Mouse (Mus musculus) megakaryocyte, embryonic 14.5 days (primary cell): ENCODE results near the gene Krt14. TPM values are rescaled to one million over a fixed set of nuclear protein-coding genes. Genes with fewer than 3 reads are reported as not detected.

Experiments
- H3K27me3 ChIP-seq: replicated peaks from 2 replicates; pipeline ENCODE3; 2012; ENCODE audit warnings: inconsistent platforms
- H3K36me3 ChIP-seq: replicated peaks from 2 replicates; pipeline ENCODE3; 2012; ENCODE audit warnings: low read length, inconsistent platforms, mixed read lengths
- H3K4me1 ChIP-seq: 2 replicates; pipeline ENCODE4 v1.6.1; 2012; ENCODE audit warnings: inconsistent platforms
- H3K4me3 ChIP-seq: replicated peaks from 2 replicates; pipeline ENCODE3; 2012; ENCODE audit warnings: moderate library complexity, mild to moderate bottlenecking, inconsistent platforms
- H3K9me3 ChIP-seq: 2 replicates; pipeline ENCODE4 v1.6.1; 2012; ENCODE audit warnings: inconsistent platforms
- FLI1 ChIP-seq: IDR thresholded peaks from 2 replicates; pipeline ENCODE4 v1.6.1; 2012; ENCODE audit warnings: low read length, inconsistent platforms, mixed read lengths
- GATA1 ChIP-seq: IDR thresholded peaks from 3 replicates; pipeline ENCODE4 v1.6.1; 2012; ENCODE audit warnings: mixed read lengths, low read length, inconsistent platforms, borderline replicate concordance
- polyA plus RNA-seq: library from polyadenylated mRNA; stranded (reverse); fragments of >175 nt; gene quantifications from 2 replicates; pipeline ENCODE4 v1.2.3, GENCODE M21; 2012; ENCODE audit warnings: low replicate concordance; ENCODE audit not compliant: insufficient read depth

The Krt14 gene
- polyA plus RNA-seq, 1 experiment = 1.2 TPM

GRCm38 (mm10) chr11:100202906-100203305 lies 4.4 kb downstream of the Krt14 start:
- no peak for TF ChIP-seq FLI1
- no peak for TF ChIP-seq GATA1
- Histone ChIP-seq H3K36me3 (no peaks in the 10 kb centered on the region), H3K4me3 (no peak overlapping the region), H3K9me3 (no peaks in the 10 kb centered on the region), H3K27me3 (peaks cover 2% of the 10 kb centered on the region), H3K4me1 (peaks cover 3% of the 10 kb centered on the region; the same call in 1 of the 2 replicates)

- Histone ChIP-seq H3K4me1 (peaks cover 3% of the 10 kb centered on the region; the same call in 1 of the 2 replicates), H3K4me3 (no peak overlapping the region), H3K9me3 (no peaks in the 10 kb centered on the region), H3K36me3 (no peaks in the 10 kb centered on the region), H3K27me3 (no peaks in the 10 kb centered on the region)
- TF ChIP-seq GATA1 (no peak), FLI1 (no peak)
Measured at GRCm38 (mm10) chr11:100200104-100200820, 7.1 kb downstream of the Krt14 start.

DNA sequence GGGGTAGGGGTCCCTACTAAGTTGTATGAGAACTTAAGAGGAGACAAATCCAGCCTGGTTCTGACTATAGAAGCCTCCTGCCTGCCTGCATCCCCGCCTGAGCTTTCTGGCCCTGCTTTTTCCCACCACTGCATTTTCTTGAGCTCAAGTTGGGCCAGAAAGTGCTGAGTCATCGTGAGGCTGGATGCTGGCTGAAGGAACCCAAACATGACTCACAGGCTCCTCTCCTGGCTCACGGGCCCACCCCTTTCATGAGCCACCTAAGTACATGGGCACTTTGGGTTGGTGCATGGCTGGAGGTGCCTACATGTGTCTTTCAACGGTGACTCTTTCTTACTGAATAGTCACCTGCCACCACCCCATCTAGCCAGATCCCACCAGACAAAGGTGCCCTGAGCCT lies 8.7 kb downstream of the Krt14 start:
- Histone ChIP-seq H3K27me3 (peaks cover under 1% of the 10 kb centered on the region), H3K9me3 (no peaks in the 10 kb centered on the region), H3K4me3 (no peak overlapping the region), H3K4me1 (peaks cover 3% of the 10 kb centered on the region; the same call in 1 of the 2 replicates), H3K36me3 (no peaks in the 10 kb centered on the region)
- TF ChIP-seq GATA1 (no peak), FLI1 (no peak)

DNA sequence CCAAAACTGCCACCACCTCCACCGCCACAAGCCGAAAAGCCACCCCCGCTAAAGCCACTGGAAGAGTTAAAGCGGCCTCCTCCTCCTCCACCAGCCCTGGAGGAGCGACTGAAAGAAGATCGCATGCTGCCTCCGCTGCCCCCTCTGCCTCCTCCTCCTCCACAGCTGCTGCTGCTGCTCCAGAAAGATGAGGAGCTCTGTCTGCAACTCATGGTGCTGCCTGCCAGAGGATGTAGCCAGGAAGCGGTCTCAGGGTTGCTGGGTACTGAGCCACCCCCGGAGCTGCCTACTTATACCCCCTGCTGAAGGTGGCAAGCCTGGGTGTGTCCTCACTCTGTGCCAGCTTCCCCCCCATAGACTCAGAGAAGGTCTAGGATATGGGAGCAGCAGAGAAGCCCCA lies 14.4 kb downstream of the Krt14 start, which contains the start of gene Krt9:
Krt9 (minus strand) TSS at position 255 of the 400 bp plus-strand sequence.
- H3K9me3 ChIP-seq = peaks cover 14% of the 10 kb centered on the region; the same call in 1 of the 2 replicates
- H3K27me3 ChIP-seq = peaks cover 6% of the 10 kb centered on the region
- no peaks in the 10 kb centered on the region for H3K4me1 ChIP-seq
- no peak within 1 kb of the TSS for H3K4me3 ChIP-seq
- no peaks in the 10 kb centered on the region for H3K36me3 ChIP-seq
- TF ChIP-seq FLI1 (no peak), GATA1 (no peak)

DNA sequence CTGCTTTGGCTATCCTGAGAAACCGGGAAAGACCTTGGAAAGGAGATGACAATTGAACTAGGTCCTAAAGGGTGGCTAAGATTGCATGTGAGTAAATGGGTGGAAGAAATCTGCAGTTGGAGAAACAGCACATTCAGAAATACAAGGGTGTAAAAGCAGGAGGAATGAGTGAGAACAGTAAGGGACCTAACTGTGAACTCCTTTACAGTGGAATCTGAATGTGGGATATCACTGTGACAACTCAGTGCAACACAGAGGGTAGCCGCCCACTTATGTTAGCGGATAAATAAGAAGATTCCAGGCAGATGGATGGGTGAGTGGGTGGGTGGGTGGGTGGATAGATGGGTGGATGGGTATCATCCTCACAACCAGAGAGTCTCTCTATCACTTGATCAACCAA lies 15.5 kb downstream of the Krt14 start:
- H3K27me3 ChIP-seq = peaks cover 6% of the 10 kb centered on the region

DNA sequence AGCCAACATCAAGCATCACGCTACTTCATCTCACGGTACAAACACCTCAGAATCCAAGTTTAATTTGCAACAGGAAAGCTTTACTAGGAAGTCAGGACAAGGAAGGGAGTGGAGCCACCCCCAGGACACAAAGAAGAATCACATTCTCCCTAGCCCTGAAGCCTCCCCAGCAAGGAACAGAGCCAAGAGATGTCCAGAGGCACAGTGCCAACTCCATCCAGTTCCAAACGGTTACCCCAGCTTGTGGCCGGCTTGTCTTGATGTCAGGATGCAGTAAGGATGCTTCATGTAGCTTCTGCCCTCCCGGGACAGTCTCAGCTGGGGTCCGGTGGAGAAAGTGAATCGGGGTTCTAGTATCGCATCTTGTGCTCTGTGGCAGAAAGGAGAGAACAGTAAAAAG lies 20.6 kb downstream of the Krt14 start:
- no peak for TF ChIP-seq FLI1
- TF ChIP-seq GATA1 = no peak
- H3K36me3 ChIP-seq = no peaks in the 10 kb centered on the region
- no peaks in the 10 kb centered on the region for H3K4me1 ChIP-seq
- H3K4me3 ChIP-seq = no peak overlapping the region
- no peaks in the 10 kb centered on the region for H3K27me3 ChIP-seq
- peaks cover 31% of the 10 kb centered on the region for H3K9me3 ChIP-seq

More for the DNA sequence above, 15.5 kb downstream of the Krt14 start:
- H3K9me3 ChIP-seq = peaks cover 14% of the 10 kb centered on the region; the same call in 1 of the 2 replicates
- TF ChIP-seq GATA1 = no peak
- no peak for TF ChIP-seq FLI1
- H3K4me3 ChIP-seq = no peak overlapping the region
- no peaks in the 10 kb centered on the region for H3K4me1 ChIP-seq
- no peaks in the 10 kb centered on the region for H3K36me3 ChIP-seq

DNA sequence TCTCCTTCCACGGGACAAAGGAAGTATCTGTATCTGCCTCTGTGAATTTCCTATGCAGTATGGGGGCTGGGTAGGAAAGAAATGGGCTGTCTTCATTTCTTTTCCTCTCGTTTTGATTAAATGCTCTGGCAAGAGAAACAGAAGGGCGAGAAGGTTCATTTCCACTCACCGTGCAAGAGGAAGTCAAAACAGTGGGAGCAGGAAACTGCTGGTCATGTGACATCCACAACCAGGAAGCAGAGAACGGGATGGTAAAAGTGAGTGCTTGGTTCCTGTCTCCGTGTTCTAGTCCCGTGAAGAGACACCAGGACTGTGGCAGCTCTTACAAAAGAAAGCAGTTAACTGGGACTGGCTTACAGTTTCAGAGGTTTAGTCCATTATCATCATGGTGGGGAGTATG lies 25.6 kb downstream of the Krt14 start:
- no peak for TF ChIP-seq FLI1
- no peak for TF ChIP-seq GATA1
- H3K9me3 ChIP-seq = peaks cover 17% of the 10 kb centered on the region
- peaks cover 4% of the 10 kb centered on the region for H3K27me3 ChIP-seq
- no peaks in the 10 kb centered on the region for H3K36me3 ChIP-seq
- no peak overlapping the region for H3K4me3 ChIP-seq
- no peaks in the 10 kb centered on the region for H3K4me1 ChIP-seq

- TF ChIP-seq GATA1 (no peak), FLI1 (no peak)
- peaks cover 4% of the 10 kb centered on the region for H3K27me3 ChIP-seq
- H3K9me3 ChIP-seq = peaks cover 9% of the 10 kb centered on the region
- no peak overlapping the region for H3K4me3 ChIP-seq
- H3K4me1 ChIP-seq = no peaks in the 10 kb centered on the region
- no peaks in the 10 kb centered on the region for H3K36me3 ChIP-seq
Measured at GRCm38 (mm10) chr11:100179260-100179659, 28.1 kb downstream of the Krt14 start.

DNA sequence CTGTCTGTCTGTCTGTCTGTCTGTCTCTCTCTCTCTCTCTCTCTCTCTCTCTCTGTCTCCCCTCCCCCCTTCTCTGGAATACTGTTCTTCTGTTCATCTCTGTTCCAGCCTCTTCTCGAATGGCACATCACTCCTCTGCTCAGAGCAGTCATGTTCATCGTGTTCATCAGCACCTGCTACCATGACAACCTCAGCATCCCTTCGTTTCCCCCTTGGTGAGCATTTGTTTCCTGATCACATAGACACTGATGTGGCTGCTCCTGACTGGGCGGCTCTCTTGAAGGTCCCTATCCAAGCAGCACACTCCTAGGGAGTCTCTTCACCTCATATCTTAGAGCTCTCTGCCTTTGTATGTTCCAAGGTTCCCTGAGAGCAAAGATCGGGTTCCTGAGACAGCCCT lies 29.0 kb downstream of the Krt14 start:
- peaks cover 4% of the 10 kb centered on the region for H3K27me3 ChIP-seq
- H3K36me3 ChIP-seq = no peaks in the 10 kb centered on the region
- peaks cover 9% of the 10 kb centered on the region for H3K9me3 ChIP-seq
- no peak overlapping the region for H3K4me3 ChIP-seq
- H3K4me1 ChIP-seq = no peaks in the 10 kb centered on the region
- TF ChIP-seq GATA1 (no peak), FLI1 (no peak)

- Histone ChIP-seq H3K36me3 (no peaks in the 10 kb centered on the region), H3K4me3 (no peak overlapping the region), H3K4me1 (no peaks in the 10 kb centered on the region), H3K9me3 (no peaks in the 10 kb centered on the region), H3K27me3 (peaks cover 5% of the 10 kb centered on the region)
- no peak for TF ChIP-seq FLI1
- no peak for TF ChIP-seq GATA1
Measured at GRCm38 (mm10) chr11:100176791-100177190, 30.6 kb downstream of the Krt14 start.
